Mouse (Mus musculus) stomach, postnatal 0 days (tissue): ENCODE results near the gene Cacnb1. TPM values are rescaled to one million over a fixed set of nuclear protein-coding genes. Genes with fewer than 3 reads are reported as not detected.

Source experiments
- ATAC-seq: fragments of 200-750 bp; cut with Nextera tagmentation; 2 replicates; pipeline ENCODE4 v1.8.0; 2017; ENCODE audit not compliant: low FRiP score, low TSS enrichment
- DNase-seq: peaks from one replicate; pipeline ENCODE4 v3.0.0-alpha.2; 2016; ENCODE audit warnings: low spot score
- H3K27ac ChIP-seq: fragments of 300-500 bp; sonication (generic); replicated peaks from 2 replicates; pipeline ENCODE4 v1.5.1; 2014; ENCODE audit warnings: mild to moderate bottlenecking, control low read depth
- H3K27me3 ChIP-seq: fragments of 300-500 bp; sonication (generic); 2 replicates; pipeline ENCODE4 v1.6.1; 2014; ENCODE audit warnings: low read length; ENCODE audit not compliant: control insufficient read depth, insufficient read depth
- H3K36me3 ChIP-seq: fragments of 300-500 bp; sonication (generic); 2 replicates; pipeline ENCODE4 v1.6.1; 2014; ENCODE audit warnings: low read length, mixed read lengths; ENCODE audit not compliant: control insufficient read depth, insufficient read depth
- H3K4me1 ChIP-seq: fragments of 300-500 bp; sonication (generic); replicated peaks from 2 replicates; pipeline ENCODE4 v1.6.1; 2014; ENCODE audit warnings: antibody characterized with exemption; ENCODE audit not compliant: control insufficient read depth, insufficient read depth
- H3K4me2 ChIP-seq: fragments of 300-500 bp; sonication (generic); replicated peaks from 2 replicates; pipeline ENCODE4 v1.6.1; 2014; ENCODE audit warnings: low read depth, mild to moderate bottlenecking, control low read depth, moderate library complexity
- H3K4me3 ChIP-seq: fragments of 300-500 bp; sonication (generic); 2 replicates; pipeline ENCODE4 v1.5.1; 2014; ENCODE audit warnings: low read depth, low read length, control low read depth
- H3K9ac ChIP-seq: fragments of 300-500 bp; sonication (generic); 2 replicates; pipeline ENCODE4 v1.6.1; 2014; ENCODE audit warnings: mild to moderate bottlenecking, low read length, control low read depth, mixed read lengths
- H3K9me3 ChIP-seq: fragments of 300-500 bp; sonication (generic); 2 replicates; pipeline ENCODE4 v1.6.1; 2016; ENCODE audit warnings: low read length; ENCODE audit not compliant: control insufficient read depth
- CTCF ChIP-seq: IDR thresholded peaks from 2 replicates; pipeline ENCODE4 v1.5.1; 2016; ENCODE audit warnings: antibody characterized with exemption, low read depth, mild to moderate bottlenecking, moderate library complexity
- EP300 ChIP-seq: optimal IDR thresholded peaks from 2 replicates; pipeline ENCODE3; 2016; ENCODE audit warnings: antibody characterized with exemption
- WGBS: fragments of 180-500 bp; shearing (Covaris S2); extraction: QIAGEN DNeasy Blood & Tissue Kit; methylation state at CpG from one replicate; pipeline ENCODE4 v1.1.7; 2014; 5-methylcytosine and 5-hydroxymethylcytosine counted together
- polyA plus RNA-seq: library from polyadenylated mRNA; unstranded; fragments of >200 nt; fragmentation: Nextera tagmentation; extraction: Ambion mirVana; gene quantifications from 2 replicates; pipeline ENCODE4 v1.2.1, GENCODE M21; 2015

Cacnb1 gene
- polyA plus RNA-seq, 1 experiment from 2014 or later = 4.2 TPM

- DNase-seq (no peak), ATAC-seq (no peak)
- Histone ChIP-seq H3K36me3 (no peaks in the 10 kb centered on the region), H3K27ac (no peak overlapping the region), H3K4me1 (0 out of 2 replicates have a peak, but pooled peaks cover 2% of the 10 kb centered on the region), H3K9ac (no peak overlapping the region), H3K4me2 (no peak overlapping the region), H3K4me3 (no peak overlapping the region), H3K9me3 (no peaks in the 10 kb centered on the region), H3K27me3 (no peaks in the 10 kb centered on the region; the same call in none of the 2 replicates)
- TF ChIP-seq EP300 (no peak), CTCF (no peak)
- 76% methylated on average over 4 of the region's 4 CpGs for WGBS
Measured at GRCm38 (mm10) chr11:98047745-98048144, 24.9 kb upstream of the Cacnb1 start.

- no peak for TF ChIP-seq EP300
- peak; percentile 23; the same call in 1 of the 2 replicates for TF ChIP-seq CTCF
- Histone ChIP-seq H3K27ac (no peak overlapping the region), H3K9me3 (no peaks in the 10 kb centered on the region), H3K4me1 (no peaks in the 10 kb centered on the region), H3K27me3 (no peaks in the 10 kb centered on the region; the same call in 1 of the 2 replicates), H3K36me3 (no peaks in the 10 kb centered on the region), H3K4me3 (no peak overlapping the region), H3K9ac (no peak overlapping the region), H3K4me2 (no peak overlapping the region)
- DNase-seq (no peak), ATAC-seq (no peak)
- 65% methylated on average over 1 of the region's 1 CpGs for whole genome bisulfite sequencing
Measured at GRCm38 (mm10) chr11:98046466-98046865, 23.6 kb upstream of the Cacnb1 start.

- Histone ChIP-seq H3K9ac (no peak overlapping the region), H3K4me3 (no peak overlapping the region), H3K36me3 (no peaks in the 10 kb centered on the region), H3K9me3 (no peaks in the 10 kb centered on the region), H3K4me2 (no peak overlapping the region), H3K27me3 (no peaks in the 10 kb centered on the region), H3K4me1 (no peaks in the 10 kb centered on the region), H3K27ac (no peak overlapping the region)
- ATAC-seq = no peak
- no peak for TF ChIP-seq EP300
- TF ChIP-seq CTCF = peak; percentile 33
- no peak for DNase-seq
- 65% methylated on average over 4 of the region's 4 CpGs for WGBS
Measured at GRCm38 (mm10) chr11:98045596-98045995, 22.8 kb upstream of the Cacnb1 start.

- no peaks in the 10 kb centered on the region for H3K27me3 ChIP-seq
- no peaks in the 10 kb centered on the region for H3K4me1 ChIP-seq
- H3K36me3 ChIP-seq = no peaks in the 10 kb centered on the region
- TF ChIP-seq EP300 = no peak
- TF ChIP-seq CTCF = no peak
- no peak overlapping the region for H3K27ac ChIP-seq
- no peak for ATAC-seq
- no peak overlapping the region for H3K9ac ChIP-seq
- 39% methylated on average over 5 of the region's 5 CpGs for WGBS
- DNase-seq = no peak
- H3K4me2 ChIP-seq = no peak overlapping the region
- H3K9me3 ChIP-seq = no peaks in the 10 kb centered on the region
- no peak overlapping the region for H3K4me3 ChIP-seq
Measured at GRCm38 (mm10) chr11:98044074-98044473, 21.2 kb upstream of the Cacnb1 start.

- Histone ChIP-seq H3K9me3 (no peaks in the 10 kb centered on the region), H3K36me3 (no peaks in the 10 kb centered on the region), H3K4me1 (no peaks in the 10 kb centered on the region), H3K4me2 (no peak overlapping the region), H3K27ac (no peak overlapping the region), H3K9ac (no peak overlapping the region), H3K4me3 (no peak overlapping the region), H3K27me3 (no peaks in the 10 kb centered on the region)
- no peak for TF ChIP-seq EP300
- TF ChIP-seq CTCF = no peak
- DNase-seq (no peak), ATAC-seq (no peak)
- 66% methylated on average over 6 of the region's 6 CpGs for WGBS
Measured at GRCm38 (mm10) chr11:98042741-98043140, 19.9 kb upstream of the Cacnb1 start.

- 81% methylated on average over 8 of the region's 8 CpGs for WGBS
- TF ChIP-seq EP300 = no peak
- H3K4me2 ChIP-seq = no peak overlapping the region
Measured at GRCm38 (mm10) chr11:98040975-98041374, 18.1 kb upstream of the Cacnb1 start.

More at GRCm38 (mm10) chr11:98040975-98041374, 18.1 kb upstream of the Cacnb1 start:
- DNase-seq = no peak
- Histone ChIP-seq H3K27ac (no peak overlapping the region), H3K4me3 (no peak overlapping the region), H3K4me1 (peaks cover 3% of the 10 kb centered on the region; the same call in 1 of the 2 replicates), H3K9ac (no peak overlapping the region), H3K27me3 (no peaks in the 10 kb centered on the region; the same call in 1 of the 2 replicates), H3K9me3 (no peaks in the 10 kb centered on the region), H3K36me3 (no peaks in the 10 kb centered on the region)
- no peak for ATAC-seq
